Mouse (Mus musculus): Measurements from ENCODE around the gene Calhm6.
A peak's percentile ranks its signal among the peaks of the same experiment; 100 is the strongest.

Calhm6 gene

DNA sequence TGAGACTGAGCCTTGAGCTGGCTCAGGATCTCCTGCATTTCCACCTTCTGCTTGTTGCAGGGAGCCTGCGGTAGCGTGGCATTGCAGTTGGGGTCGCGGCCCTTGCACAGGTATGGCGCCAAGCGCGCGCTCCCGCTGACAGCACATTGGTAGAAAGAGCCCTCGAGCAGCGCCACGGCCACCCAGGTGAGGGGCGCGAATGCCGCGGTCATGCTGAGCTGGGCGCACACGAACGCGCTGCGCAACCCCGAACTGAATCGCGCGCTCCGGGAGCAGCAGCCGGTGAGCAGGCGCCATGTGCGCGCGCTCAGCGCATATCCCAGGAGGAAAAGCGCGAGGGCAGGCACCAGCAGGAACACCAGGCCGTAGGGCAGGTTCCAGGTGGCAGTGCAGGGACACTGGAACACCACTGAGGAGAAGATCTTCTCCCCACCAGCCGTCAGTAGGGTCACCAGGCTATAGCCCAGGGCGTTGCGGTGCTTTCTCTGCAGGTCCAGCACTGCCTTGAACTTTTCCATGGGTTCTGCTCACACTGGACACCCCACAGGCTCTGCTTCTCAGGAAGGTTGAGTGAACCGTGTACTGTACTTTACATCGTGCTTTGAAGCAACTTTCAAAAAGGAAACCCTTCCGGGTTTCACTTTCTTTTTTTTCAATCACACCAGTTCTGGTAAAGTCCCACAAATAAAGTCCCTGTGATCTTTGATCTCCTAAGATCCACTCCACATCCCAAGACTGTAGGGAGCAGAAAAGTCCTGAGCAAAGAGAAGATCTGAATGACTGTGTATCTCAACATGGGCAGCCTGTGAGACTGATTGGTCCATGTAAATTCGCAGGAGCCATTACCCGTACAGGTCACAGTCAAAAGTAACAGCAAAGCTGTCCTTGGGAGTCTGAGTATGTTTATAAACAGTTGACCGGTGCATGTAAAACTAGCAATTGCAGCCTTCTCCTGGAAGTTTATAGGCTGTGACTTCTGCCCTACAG, at the start of gene Calhm6:
TSS of gene Calhm6 (minus strand) at position 593 of the 987 bp plus-strand sequence.
- DNase-seq: peak; percentile 39

DNA sequence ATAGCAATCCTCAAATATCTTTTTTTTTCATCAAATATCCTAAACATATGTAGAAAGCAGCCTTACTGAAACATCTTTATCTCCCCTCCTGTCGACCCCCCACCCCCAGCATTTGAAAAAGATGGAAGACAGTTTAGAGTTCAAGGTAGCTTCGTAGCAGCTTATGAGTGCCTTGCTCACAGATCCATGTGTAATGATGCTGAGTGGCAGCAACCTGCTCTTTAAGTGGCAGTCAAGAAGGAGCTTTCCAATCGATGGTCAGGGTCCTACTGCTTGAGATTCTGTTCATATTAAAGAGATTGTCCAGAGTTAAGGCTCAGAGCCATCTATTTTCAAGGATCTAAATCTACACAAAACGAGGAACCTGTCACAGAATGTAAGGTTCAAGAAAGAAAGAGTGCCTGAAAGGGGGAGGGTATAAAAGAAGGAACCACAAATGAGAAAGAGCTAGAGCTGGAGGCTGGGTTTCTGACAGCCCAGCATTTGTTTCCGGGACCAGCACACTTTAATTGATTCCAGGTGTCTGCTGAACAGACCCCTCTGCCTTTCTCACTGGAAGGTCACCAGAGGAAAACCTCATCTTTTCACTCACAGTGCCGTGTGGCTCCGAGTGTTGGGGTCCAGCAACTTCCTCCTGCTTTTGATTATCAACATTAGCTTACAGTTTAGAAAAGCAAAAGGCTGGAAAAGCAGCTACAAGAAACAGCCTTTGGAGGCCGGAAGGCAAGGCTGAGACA, 48.3 kb upstream of the Calhm6 start:
- DNase-seq: no peak

GRCm38 (mm10) chr10:34172663-34173282, 45.0 kb upstream of the Calhm6 start:
- DNase-seq: no peak

DNA sequence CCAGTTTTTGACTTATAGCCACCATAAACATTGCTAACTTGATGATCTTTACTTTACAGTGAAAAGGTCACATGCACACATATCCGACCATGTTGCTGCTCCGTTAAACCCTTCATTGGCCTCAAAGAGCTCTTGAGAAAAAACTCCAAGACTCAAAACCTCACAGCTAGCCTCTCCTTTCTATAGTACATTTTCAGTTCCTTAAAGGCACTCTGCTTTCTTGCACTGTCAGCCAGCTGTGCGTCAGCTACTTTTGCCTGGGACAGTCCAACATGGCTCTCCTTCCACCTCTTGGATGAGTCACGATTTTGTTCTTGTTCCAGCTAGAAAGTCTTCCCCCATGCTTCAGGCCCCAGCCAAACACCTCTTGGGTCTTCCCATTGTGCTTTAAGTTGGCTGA, 43.9 kb upstream of the Calhm6 start:
- no peak for DNase-seq

- DNase-seq: no peak
These were observed 43.4 kb upstream of the Calhm6 start for GRCm38 (mm10) chr10:34171191-34171590.

DNA sequence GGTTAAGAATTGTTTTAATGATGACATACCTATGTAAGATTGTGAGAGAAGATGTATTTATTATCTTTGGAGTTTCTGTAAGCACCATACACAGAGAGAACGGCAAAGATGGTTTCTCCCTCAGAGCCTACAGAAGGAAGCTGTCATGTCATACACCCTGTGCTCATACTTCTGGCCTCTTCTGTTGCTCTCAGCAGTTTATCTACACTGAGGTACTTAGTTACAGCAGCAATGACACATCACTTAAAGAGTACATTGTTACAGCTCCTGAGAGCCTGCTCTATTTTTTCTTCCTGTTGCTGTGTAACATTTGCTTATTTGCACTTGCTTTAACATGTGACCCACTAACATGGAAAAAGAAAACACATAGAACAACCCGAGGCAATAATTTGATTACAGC, 39.2 kb upstream of the Calhm6 start:
- no peak for DNase-seq

DNA sequence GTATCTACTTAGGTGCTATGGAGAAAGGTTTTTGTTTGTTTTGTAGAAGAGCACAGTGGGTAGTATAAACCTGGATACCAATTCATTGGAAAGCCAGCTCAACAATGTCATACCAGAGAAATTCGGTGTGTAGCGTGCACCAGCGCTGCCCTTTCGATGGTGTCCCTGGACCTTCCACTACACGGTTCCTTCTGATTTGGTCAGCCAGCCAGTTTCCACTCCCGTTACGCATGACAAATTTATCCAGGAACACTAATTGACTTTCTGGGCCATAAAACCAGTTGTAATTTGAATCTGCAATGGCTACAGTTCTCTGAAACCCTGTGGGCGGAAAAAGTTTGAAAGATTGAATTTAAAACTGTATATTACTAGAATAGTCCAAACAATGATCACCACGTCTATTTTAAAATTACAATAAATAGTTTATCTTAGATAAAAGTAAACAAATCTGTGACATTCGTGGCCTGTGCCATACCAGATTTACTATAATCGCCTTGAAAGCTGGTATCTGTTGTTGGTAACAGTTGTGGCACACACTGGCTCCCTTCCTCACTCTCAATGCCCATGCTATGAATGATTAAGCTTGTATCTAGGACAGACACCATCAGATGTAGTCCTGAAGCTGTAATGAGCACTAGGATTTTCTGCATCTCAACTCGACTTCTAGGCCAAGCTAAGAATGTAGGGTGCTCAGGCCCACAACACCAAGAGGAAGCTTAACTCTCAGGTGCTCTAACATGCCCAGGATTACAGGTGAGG, 28.2 kb upstream of the Calhm6 start:
- DNase-seq: no peak

GRCm38 (mm10) chr10:34151827-34152226, 24.0 kb upstream of the Calhm6 start:
- DNase-seq: no peak

- DNase-seq: no peak
These were observed 22.7 kb upstream of the Calhm6 start for GRCm38 (mm10) chr10:34150454-34150853.

DNA sequence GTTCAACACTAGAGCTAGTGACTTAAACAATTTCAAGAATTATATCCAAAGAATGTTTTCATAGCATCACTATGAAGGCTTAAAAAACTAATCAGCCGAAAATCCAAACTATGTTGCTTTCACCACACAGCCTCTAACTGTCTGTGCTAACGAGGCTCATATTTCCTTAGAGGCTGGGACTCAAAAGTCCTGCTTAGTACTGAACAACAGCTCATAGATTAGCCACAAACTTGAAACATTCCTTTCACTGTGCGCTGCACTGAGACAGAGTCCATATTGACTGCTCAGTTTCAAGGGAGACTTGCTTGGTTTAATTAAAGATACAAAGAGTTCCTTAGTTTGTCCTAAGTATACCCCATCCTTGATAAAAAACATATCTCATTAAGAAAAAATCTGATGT, 22.0 kb upstream of the Calhm6 start:
- DNase-seq: no peak

GRCm38 (mm10) chr10:34141693-34142092, 13.9 kb upstream of the Calhm6 start:
- DNase-seq: no peak

GRCm38 (mm10) chr10:34139768-34140167, 12.0 kb upstream of the Calhm6 start:
- no peak for DNase-seq

DNA sequence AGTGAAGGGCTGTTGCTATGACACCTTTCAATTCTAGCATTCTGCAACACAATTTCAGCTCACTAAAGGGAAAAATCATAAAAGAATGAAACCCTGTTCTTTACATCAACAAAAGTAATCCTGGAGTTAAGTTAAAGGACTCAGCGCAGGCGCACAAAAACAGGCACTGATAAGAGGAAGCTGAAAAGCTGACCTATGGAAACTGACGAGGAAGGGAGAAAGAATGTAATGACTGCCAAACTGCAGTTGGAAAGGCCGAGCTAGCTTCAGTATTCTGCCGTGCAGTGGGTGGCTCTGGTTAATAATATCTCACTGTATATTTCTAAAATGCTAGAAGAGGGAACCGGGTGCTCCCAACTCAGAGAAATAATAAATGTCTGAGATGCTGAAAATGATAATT, 10.2 kb upstream of the Calhm6 start:
- no peak for DNase-seq

DNA sequence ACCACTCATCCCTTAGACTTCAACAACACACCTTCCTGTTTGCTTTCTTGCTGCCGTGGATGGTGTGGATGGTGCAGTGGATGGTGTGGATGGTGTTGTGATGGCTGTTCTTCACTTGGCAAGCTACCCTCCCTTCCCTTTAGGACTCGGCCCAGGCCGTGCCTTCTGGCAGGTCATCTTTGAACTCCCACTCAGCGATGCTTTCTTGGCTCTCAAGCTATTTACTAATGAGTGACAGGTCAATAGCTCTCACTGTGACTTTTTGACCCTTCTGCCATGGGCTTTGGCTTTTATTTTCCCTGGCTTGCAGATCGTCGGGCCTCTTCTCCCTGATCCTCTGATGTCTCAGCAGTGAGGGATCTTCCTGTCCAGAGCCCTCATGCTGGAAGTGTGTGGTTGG, 8.6 kb upstream of the Calhm6 start:
- DNase-seq: no peak

DNA sequence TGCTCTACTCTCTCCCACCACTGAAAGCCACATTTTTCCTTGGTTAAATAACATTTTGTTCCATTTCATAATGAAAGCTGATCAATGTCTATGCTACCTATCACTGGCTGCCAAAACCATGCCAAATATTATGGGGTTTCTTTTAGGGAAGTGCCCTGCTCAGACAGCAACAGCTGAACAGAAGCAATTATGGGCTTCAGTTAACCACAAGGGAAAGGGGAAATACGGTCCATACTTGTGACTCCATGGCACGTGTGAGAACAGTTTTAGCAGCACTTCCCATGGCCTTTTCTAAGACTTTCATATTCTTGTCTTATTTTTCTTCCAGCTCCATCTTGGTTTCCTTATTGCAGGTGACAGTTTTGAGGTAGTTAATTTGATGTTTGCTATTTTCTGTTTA, 3.6 kb upstream of the Calhm6 start:
- DNase-seq: no peak

DNA sequence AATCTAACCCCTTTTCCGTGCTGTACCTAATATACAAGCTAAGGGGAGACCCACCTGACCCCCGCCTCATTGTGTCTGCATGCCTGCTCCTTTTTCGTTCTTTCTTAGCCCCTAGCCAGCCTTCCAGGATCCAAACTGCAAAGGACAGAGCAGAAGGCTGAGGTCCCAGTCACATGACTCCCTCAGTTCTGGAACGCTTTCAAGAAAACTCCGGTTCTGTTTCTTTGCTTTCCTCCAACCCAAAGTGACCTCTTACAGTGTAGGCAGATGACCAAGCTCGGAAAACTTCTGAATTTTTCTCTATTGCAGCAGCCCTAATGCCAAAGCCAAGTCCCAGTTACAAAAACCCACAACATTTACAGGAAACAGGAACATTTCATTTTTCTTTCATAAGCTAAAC, 607 bp upstream of the Calhm6 start:
- DNase-seq: peak; percentile 41

GRCm38 (mm10) chr10:34118421-34118820, 9.4 kb downstream of the Calhm6 start:
- DNase-seq: no peak

GRCm38 (mm10) chr10:34117770-34118169, 10.0 kb downstream of the Calhm6 start:
- no peak for DNase-seq

GRCm38 (mm10) chr10:34117131-34117530, 10.7 kb downstream of the Calhm6 start:
- no peak for DNase-seq

DNA sequence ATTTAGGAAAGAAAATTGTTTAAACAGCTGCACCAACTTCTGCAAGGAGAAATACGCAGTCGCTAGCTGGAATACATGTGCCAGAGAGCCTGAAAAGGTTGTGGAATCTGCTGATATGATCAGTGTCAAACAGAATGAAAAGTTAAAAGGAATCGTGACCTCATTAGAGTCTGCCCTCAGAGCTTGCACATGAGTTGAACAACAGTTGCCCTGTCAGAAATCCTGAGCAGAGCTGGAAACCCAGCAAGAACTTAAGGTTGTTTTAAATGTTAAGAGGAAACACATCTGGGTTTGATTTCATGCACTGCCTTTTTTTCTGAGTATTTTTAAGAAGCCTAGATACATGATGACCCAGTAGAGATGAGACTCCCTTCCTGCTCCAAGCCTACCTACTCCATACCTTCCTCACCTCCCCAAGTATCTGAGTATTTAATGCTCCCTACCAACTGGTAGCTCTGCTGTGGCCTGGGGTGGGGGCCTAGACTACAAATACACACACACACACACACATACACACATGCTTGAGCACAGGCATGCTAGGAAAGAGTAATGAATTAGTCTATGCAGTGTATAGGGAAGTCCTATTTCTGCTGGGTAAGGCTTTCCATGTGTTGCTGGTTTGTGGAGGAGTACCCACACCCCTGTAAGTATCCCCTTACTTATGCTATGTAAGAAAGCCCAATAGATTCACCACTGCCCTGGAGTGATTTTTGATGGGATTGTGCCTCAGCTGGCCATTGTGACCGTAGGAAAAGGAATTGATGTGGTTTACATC, 15.6 kb downstream of the Calhm6 start:
- no peak for DNase-seq

GRCm38 (mm10) chr10:34110863-34111465, 16.8 kb downstream of the Calhm6 start:
- DNase-seq: no peak
